In the genomic region with DNA sequence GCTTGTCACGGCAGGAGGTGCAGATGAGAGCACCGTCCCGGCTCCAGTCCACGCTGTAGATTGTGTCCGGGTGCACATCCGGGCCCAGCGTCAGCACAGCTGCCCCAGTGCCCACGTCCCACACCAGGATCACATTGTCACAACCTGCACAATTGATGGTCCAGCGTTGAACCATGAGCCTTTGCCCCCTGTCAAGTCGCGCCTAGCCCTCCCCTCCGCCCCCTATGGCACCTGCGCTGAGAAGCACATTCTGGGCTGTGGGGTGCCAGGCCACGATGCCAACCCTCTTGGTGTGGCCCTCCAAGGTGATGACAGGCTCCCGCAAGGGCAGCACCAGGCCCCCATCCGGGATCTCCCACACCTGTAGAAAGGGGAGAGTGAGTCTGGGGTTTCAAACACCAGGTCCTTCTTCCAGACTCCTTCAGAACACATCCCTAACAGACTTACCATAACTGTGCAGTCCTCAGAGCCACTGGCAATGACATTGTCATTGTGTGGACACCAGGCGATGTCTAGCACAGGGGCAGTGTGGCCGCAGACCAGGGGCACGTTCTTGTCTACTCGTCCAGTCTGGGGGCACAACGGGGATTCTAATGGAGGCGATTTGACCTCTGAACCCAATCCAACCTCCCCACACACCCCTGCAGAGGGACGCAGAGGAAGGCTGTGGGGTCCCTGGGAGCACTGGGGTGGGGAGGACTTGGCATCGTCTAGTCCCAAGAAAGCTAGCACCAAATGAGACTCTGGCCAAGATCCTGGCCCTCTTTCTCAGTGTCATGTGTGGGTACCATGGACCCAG, we compare ENCODE assay signal across 8 mouse cellular contexts. TPM values are rescaled to one million over a fixed set of nuclear protein-coding genes. Genes with fewer than 3 reads are reported as not detected.
DNase-seq lines count a peak whose midpoint lies in the region; ATAC-seq and TF ChIP-seq lines count a peak whose summit lies in the region.

No protein-coding gene starts in this region.

- peaks cover 49% of the 10 kb centered on the region for H3K27me3 ChIP-seq in heart, embryonic 15.5 days
- H3K27me3 ChIP-seq in embryonic facial prominence, embryonic 10.5 days (replicated peaks; ENCODE audit: low read depth, poor library complexity, severe bottlenecking) = peaks cover 52% of the 10 kb centered on the region
- H3K27me3 ChIP-seq in hindbrain, embryonic 15.5 days = no peaks in the 10 kb centered on the region
- no peaks in the 10 kb centered on the region for H3K27me3 ChIP-seq in midbrain, postnatal 0 days (ENCODE audit: insufficient read depth, low read length)

- WGBS in heart, embryonic 15.5 days = 53% methylated on average over 24 of the region's 24 CpGs
- 60% methylated on average over 24 of the region's 24 CpGs for WGBS in embryonic facial prominence, embryonic 10.5 days
- 54% methylated on average over 24 of the region's 24 CpGs for WGBS in hindbrain, embryonic 15.5 days
- WGBS in midbrain, postnatal 0 days = 60% methylated on average over 24 of the region's 24 CpGs

- 0 out of 2 replicates have a peak overlapping the region, but pooled peaks have one; percentile 1 for H3K27ac ChIP-seq in heart, embryonic 15.5 days
- H3K27ac ChIP-seq in embryonic facial prominence, embryonic 10.5 days (replicated peaks) = no peak overlapping the region
- 0 out of 2 replicates have a peak overlapping the region, but pooled peaks have one; percentile 26 for H3K27ac ChIP-seq in hindbrain, embryonic 15.5 days (replicated peaks)
- H3K27ac ChIP-seq in midbrain, postnatal 0 days (ENCODE audit: low read depth, low read length) = 0 out of 2 replicates have a peak overlapping the region, but pooled peaks have one; percentile 14

- DNase-seq in heart, postnatal 14 days = no peak
- no peak for DNase-seq in embryonic facial prominence, embryonic 10.5 days (ENCODE audit: low spot score)
- DNase-seq in midbrain, postnatal 0 days (ENCODE audit: low spot score) = no peak
- DNase-seq in layer of hippocampus, postnatal 14 days (ENCODE audit: low spot score in 2 of 2) = no peak
- no peak for DNase-seq in layer of hippocampus, postnatal 25 days (ENCODE audit: extremely low spot score in 1 of 2, low spot score in 1 of 2)

- intact Hi-C loops in heart, postnatal 14 days (cut with DNase I) = no loop called here

- ATAC-seq in heart, embryonic 15.5 days (replicated peaks; ENCODE audit: insufficient number of reproducible peaks, insufficient read depth, low FRiP score, low read depth) = no peak
- ATAC-seq in hindbrain, embryonic 15.5 days (ENCODE audit: low FRiP score, low read depth) = no peak
- ATAC-seq in midbrain, postnatal 0 days (ENCODE audit: low FRiP score) = no peak
- no peak for ATAC-seq in erythroid progenitor cell, adult 5-6 weeks (replicated peaks; ENCODE audit: low FRiP score, poor library complexity, severe bottlenecking)

- H3K4me1 ChIP-seq in heart, embryonic 15.5 days (replicated peaks) = peaks cover 26% of the 10 kb centered on the region
- H3K4me1 ChIP-seq in embryonic facial prominence, embryonic 10.5 days = peaks cover 40% of the 10 kb centered on the region
- H3K4me1 ChIP-seq in hindbrain, embryonic 15.5 days (replicated peaks) = peaks cover 59% of the 10 kb centered on the region
- peaks cover 23% of the 10 kb centered on the region for H3K4me1 ChIP-seq in midbrain, postnatal 0 days (ENCODE audit: insufficient read depth, low read length)

- no peak for TF ChIP-seq CTCF in midbrain, postnatal 0 days (IDR thresholded peaks at IDR 0.05)

- H3K9me3 ChIP-seq in heart, embryonic 15.5 days (replicated peaks) = no peaks in the 10 kb centered on the region
- H3K9me3 ChIP-seq in embryonic facial prominence, embryonic 10.5 days = no peaks in the 10 kb centered on the region
- no peaks in the 10 kb centered on the region for H3K9me3 ChIP-seq in hindbrain, embryonic 15.5 days
- no peaks in the 10 kb centered on the region for H3K9me3 ChIP-seq in midbrain, postnatal 0 days (ENCODE audit: low read length)

- H3K4me3 ChIP-seq in heart, embryonic 15.5 days = peak overlapping the region; percentile 23
- H3K4me3 ChIP-seq in embryonic facial prominence, embryonic 10.5 days = peak overlapping the region; percentile 23
- H3K4me3 ChIP-seq in hindbrain, embryonic 15.5 days = peak overlapping the region; percentile 9
- H3K4me3 ChIP-seq in midbrain, postnatal 0 days (ENCODE audit: low read depth, low read length) = peak overlapping the region; percentile 3; the same call in 1 of the 2 replicates

- H3K9ac ChIP-seq in heart, embryonic 15.5 days = peak overlapping the region; percentile 46
- peak overlapping the region; percentile 21 for H3K9ac ChIP-seq in hindbrain, embryonic 15.5 days
- H3K9ac ChIP-seq in midbrain, postnatal 0 days (replicated peaks; ENCODE audit: low read length, poor library complexity, severe bottlenecking) = peak overlapping the region; percentile 34; the same call in 1 of the 2 replicates

- no peaks in the 10 kb centered on the region for H3K36me3 ChIP-seq in heart, embryonic 15.5 days
- H3K36me3 ChIP-seq in embryonic facial prominence, embryonic 10.5 days (replicated peaks) = peaks cover 34% of the 10 kb centered on the region
- H3K36me3 ChIP-seq in hindbrain, embryonic 15.5 days = peaks cover 6% of the 10 kb centered on the region
- H3K36me3 ChIP-seq in midbrain, postnatal 0 days (ENCODE audit: insufficient read depth, low read length) = peaks cover 16% of the 10 kb centered on the region

- H3K4me2 ChIP-seq in heart, embryonic 15.5 days = peak overlapping the region; percentile 56
- H3K4me2 ChIP-seq in hindbrain, embryonic 15.5 days = peak overlapping the region; percentile 73
- peak overlapping the region; percentile 33 for H3K4me2 ChIP-seq in midbrain, postnatal 0 days (ENCODE audit: low read depth, low read length, poor library complexity, severe bottlenecking)

RNA-seq across cellular contexts. Expression of gene Coro1a, which starts 5.8 kb away (rescaled TPM):
- polyA plus RNA-seq in heart, embryonic 15.5 days (2015; fragmentation: Nextera tagmentation; extraction: Ambion mirVana) = 13.5 and 71.8 TPM in 2 replicates
- 10 to 100 TPM in 1 of 2 experiments, 1 to 10 TPM in 1; 8.8 to 28.1 TPM for total RNA-seq in heart, postnatal 14 days (2021)
- polyA plus RNA-seq in embryonic facial prominence, embryonic 10.5 days (2016; fragmentation: Nextera tagmentation; extraction: Ambion mirVana) = 35.7 and 38.5 TPM in 2 replicates
- polyA plus RNA-seq in hindbrain, embryonic 15.5 days (2015; fragmentation: Nextera tagmentation; extraction: Ambion mirVana) = 104 and 108 TPM in 2 replicates
- total RNA-seq in midbrain, postnatal 0 days (2014; rRNA removed) = 87.1 and 98.9 TPM in 2 replicates
- polyA plus RNA-seq in midbrain, postnatal 0 days (2015; fragmentation: Nextera tagmentation; extraction: Ambion mirVana) = 93.4 and 105 TPM in 2 replicates
- total RNA-seq in erythroid progenitor cell, adult 5-6 weeks (2015; ENCODE audit: low replicate concordance) = 103 and 171 TPM in 2 replicates
- total RNA-seq in erythroid progenitor cell, adult 5-6 weeks (2017; ENCODE audit: low replicate concordance) = 101 and 106 TPM in 2 replicates
- 100 to 1,000 TPM; 131 to 141 TPM for total RNA-seq in layer of hippocampus, postnatal 14 days (2021)
- 100 to 1,000 TPM; 129 to 139 TPM for total RNA-seq in layer of hippocampus, postnatal 25 days (2021)

RNA-seq across cellular contexts. Expression of gene Slx1b, which starts 6.2 kb away (rescaled TPM):
- 6.7 and 7.7 TPM in 2 replicates for polyA plus RNA-seq in heart, embryonic 15.5 days (2015; fragmentation: Nextera tagmentation; extraction: Ambion mirVana)
- total RNA-seq in heart, postnatal 14 days (2021) = 1 to 10 TPM; 5.7 to 7.7 TPM
- polyA plus RNA-seq in embryonic facial prominence, embryonic 10.5 days (2016; fragmentation: Nextera tagmentation; extraction: Ambion mirVana) = 14.4 and 15.1 TPM in 2 replicates
- 16.2 and 16.7 TPM in 2 replicates for polyA plus RNA-seq in hindbrain, embryonic 15.5 days (2015; fragmentation: Nextera tagmentation; extraction: Ambion mirVana)
- total RNA-seq in midbrain, postnatal 0 days (2014; rRNA removed) = 21.7 and 25.0 TPM in 2 replicates
- polyA plus RNA-seq in midbrain, postnatal 0 days (2015; fragmentation: Nextera tagmentation; extraction: Ambion mirVana) = 10.9 and 11.1 TPM in 2 replicates
- total RNA-seq in erythroid progenitor cell, adult 5-6 weeks (2015; ENCODE audit: low replicate concordance) = 0.84 and 1.4 TPM in 2 replicates
- 1.9 and 3.2 TPM in 2 replicates for total RNA-seq in erythroid progenitor cell, adult 5-6 weeks (2017; ENCODE audit: low replicate concordance)
- total RNA-seq in layer of hippocampus, postnatal 14 days (2021) = 10 to 100 TPM; 16.2 to 19.8 TPM
- 10 to 100 TPM; 16.4 to 19.4 TPM for total RNA-seq in layer of hippocampus, postnatal 25 days (2021)

RNA-seq across cellular contexts. Expression of gene Bola2, which starts 6.6 kb away (rescaled TPM):
- polyA plus RNA-seq in heart, embryonic 15.5 days (2015; fragmentation: Nextera tagmentation; extraction: Ambion mirVana) = 87.6 and 98.0 TPM in 2 replicates
- 10 to 100 TPM; 49.2 to 51.2 TPM for total RNA-seq in heart, postnatal 14 days (2021)
- 186 and 206 TPM in 2 replicates for polyA plus RNA-seq in embryonic facial prominence, embryonic 10.5 days (2016; fragmentation: Nextera tagmentation; extraction: Ambion mirVana)
- 139 and 143 TPM in 2 replicates for polyA plus RNA-seq in hindbrain, embryonic 15.5 days (2015; fragmentation: Nextera tagmentation; extraction: Ambion mirVana)
- 50.2 and 160 TPM in 2 replicates for total RNA-seq in midbrain, postnatal 0 days (2014; rRNA removed)
- 143 and 146 TPM in 2 replicates for polyA plus RNA-seq in midbrain, postnatal 0 days (2015; fragmentation: Nextera tagmentation; extraction: Ambion mirVana)
- total RNA-seq in erythroid progenitor cell, adult 5-6 weeks (2015; ENCODE audit: low replicate concordance) = 9.2 and 21.3 TPM in 2 replicates
- 5.1 and 46.8 TPM in 2 replicates for total RNA-seq in erythroid progenitor cell, adult 5-6 weeks (2017; ENCODE audit: low replicate concordance)
- total RNA-seq in layer of hippocampus, postnatal 14 days (2021) = 100 to 1,000 TPM; 119 to 129 TPM
- total RNA-seq in layer of hippocampus, postnatal 25 days (2021) = 100 to 1,000 TPM; 104 to 112 TPM

RNA-seq across cellular contexts. Expression of gene Sult1a1, which starts 25.5 kb away (rescaled TPM):
- 13.0 and 14.2 TPM in 2 replicates for polyA plus RNA-seq in heart, embryonic 15.5 days (2015; fragmentation: Nextera tagmentation; extraction: Ambion mirVana)
- total RNA-seq in heart, postnatal 14 days (2021) = 10 to 100 TPM; 38.6 to 43.2 TPM
- polyA plus RNA-seq in embryonic facial prominence, embryonic 10.5 days (2016; fragmentation: Nextera tagmentation; extraction: Ambion mirVana) = 0.32 and 0.40 TPM in 2 replicates
- 7.3 and 10.5 TPM in 2 replicates for polyA plus RNA-seq in hindbrain, embryonic 15.5 days (2015; fragmentation: Nextera tagmentation; extraction: Ambion mirVana)
- total RNA-seq in midbrain, postnatal 0 days (2014; rRNA removed) = 18.4 and 21.1 TPM in 2 replicates
- polyA plus RNA-seq in midbrain, postnatal 0 days (2015; fragmentation: Nextera tagmentation; extraction: Ambion mirVana) = 17.5 and 18.8 TPM in 2 replicates
- 4.0 TPM in 1 of 2 replicates, not detected in the other for total RNA-seq in erythroid progenitor cell, adult 5-6 weeks (2015; ENCODE audit: low replicate concordance)
- 6.4 TPM in 1 of 2 replicates, not detected in the other for total RNA-seq in erythroid progenitor cell, adult 5-6 weeks (2017; ENCODE audit: low replicate concordance)
- total RNA-seq in layer of hippocampus, postnatal 14 days (2021) = 10 to 100 TPM; 10.7 to 16.5 TPM
- 10 to 100 TPM in 1 of 2 experiments, 1 to 10 TPM in 1; 9.5 to 11.1 TPM for total RNA-seq in layer of hippocampus, postnatal 25 days (2021)

RNA-seq across cellular contexts. Expression of gene Sgf29, which starts 52.6 kb away (rescaled TPM):
- 21.0 and 33.5 TPM in 2 replicates for polyA plus RNA-seq in heart, embryonic 15.5 days (2015; fragmentation: Nextera tagmentation; extraction: Ambion mirVana)
- total RNA-seq in heart, postnatal 14 days (2021) = 10 to 100 TPM; 24.6 to 28.6 TPM
- 64.6 and 65.6 TPM in 2 replicates for polyA plus RNA-seq in embryonic facial prominence, embryonic 10.5 days (2016; fragmentation: Nextera tagmentation; extraction: Ambion mirVana)
- polyA plus RNA-seq in hindbrain, embryonic 15.5 days (2015; fragmentation: Nextera tagmentation; extraction: Ambion mirVana) = 58.7 and 61.0 TPM in 2 replicates
- total RNA-seq in midbrain, postnatal 0 days (2014; rRNA removed) = 44.4 and 46.6 TPM in 2 replicates
- polyA plus RNA-seq in midbrain, postnatal 0 days (2015; fragmentation: Nextera tagmentation; extraction: Ambion mirVana) = 48.0 and 56.0 TPM in 2 replicates
- total RNA-seq in erythroid progenitor cell, adult 5-6 weeks (2015; ENCODE audit: low replicate concordance) = 36.8 and 54.1 TPM in 2 replicates
- 0.83 and 10.9 TPM in 2 replicates for total RNA-seq in erythroid progenitor cell, adult 5-6 weeks (2017; ENCODE audit: low replicate concordance)
- total RNA-seq in layer of hippocampus, postnatal 14 days (2021) = 10 to 100 TPM; 31.2 to 32.9 TPM
- total RNA-seq in layer of hippocampus, postnatal 25 days (2021) = 10 to 100 TPM; 30.5 to 35.1 TPM
